Mouse (Mus musculus): ENCODE measurements around the gene Brix1.

DNA sequence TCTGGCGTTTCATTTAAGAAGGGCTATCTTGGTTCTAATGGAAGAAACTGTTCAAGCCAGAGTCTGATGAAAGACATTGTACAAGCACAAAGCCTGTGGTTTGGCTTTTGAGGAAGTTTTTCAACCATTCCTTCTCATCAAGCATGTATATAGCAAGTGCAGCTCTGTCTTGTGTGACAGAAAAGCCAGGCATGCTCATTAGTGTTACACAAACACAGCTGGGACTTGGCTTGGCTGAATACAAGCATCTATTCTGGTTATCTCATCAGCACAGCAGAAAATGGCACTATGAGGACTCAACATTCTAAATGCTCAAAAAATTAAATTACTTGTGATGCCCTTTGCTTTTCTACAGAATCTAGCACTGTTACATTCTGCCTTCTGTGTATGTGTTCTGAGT, 48.9 kb downstream of the Brix1 start:
- TF ChIP-seq TAL1 (IDR thresholded peaks at IDR 0.05; ENCODE audit: low read length) (no peak), GATA1 (IDR thresholded peaks at IDR 0.05; ENCODE audit: low read length) (no peak)

All from erythroblast, embryonic 14.5 days (primary cell).